ENCODE assay signal across 20 mouse cellular contexts in the genomic region with DNA sequence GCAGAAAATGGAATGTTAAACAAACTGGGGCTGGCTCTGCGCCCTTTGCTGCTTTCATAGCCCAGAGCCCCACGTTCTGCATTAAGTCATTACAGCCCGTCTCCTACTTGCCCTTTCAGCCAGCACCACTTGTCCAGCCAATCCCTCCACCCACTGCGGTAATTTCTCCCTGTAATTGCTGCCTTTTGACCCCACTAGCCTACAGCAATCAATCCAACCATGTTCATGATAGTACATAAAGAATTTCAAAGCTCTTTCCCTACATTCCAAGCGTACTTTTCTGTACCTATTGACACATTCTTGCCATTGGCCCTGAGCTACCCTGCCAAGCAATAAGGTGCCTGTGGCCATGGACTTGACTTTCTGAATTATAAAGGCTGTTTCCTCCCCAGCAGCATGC.
DNase-seq lines count a peak whose midpoint lies in the region; ATAC-seq lines count a peak whose summit lies in the region.
"Had no signal": no experiment of that assay in that cellular context is flagged by ENCODE, and none has a peak within 500 bp of the region (broad histone marks: within the 10 kb centered on the region; RNA-seq: fewer than 3 reads in every experiment).

No protein-coding gene starts in this region.

- WGBS in kidney, embryonic 14.5 days = 40% methylated on average over 5 of the region's 5 CpGs
- 72% methylated on average over 5 of the region's 5 CpGs for WGBS in midbrain, embryonic 16.5 days
- WGBS in midbrain, embryonic 15.5 days = 70% methylated on average over 5 of the region's 5 CpGs

- intact Hi-C loops in left cerebral cortex, postnatal 4 days (cut with DNase I) = no loop called here

- no peak overlapping the region for H3K9ac ChIP-seq in kidney, embryonic 14.5 days (ENCODE audit: low read depth, low read length)
- H3K9ac ChIP-seq in midbrain, embryonic 16.5 days (ENCODE audit: low read depth, low read length) = no peak overlapping the region
- H3K9ac ChIP-seq in midbrain, embryonic 15.5 days = no peak overlapping the region
- H3K9ac ChIP-seq: embryonic facial prominence, embryonic 13.5 days; forebrain, embryonic 12.5 days; heart, embryonic 15.5 days; hindbrain, embryonic 14.5 days; neural tube, embryonic 12.5 days; stomach, embryonic 15.5 days had no signal

- no peak overlapping the region for H3K4me2 ChIP-seq in kidney, embryonic 14.5 days (replicated peaks; ENCODE audit: low read depth, low read length)
- no peak overlapping the region for H3K4me2 ChIP-seq in midbrain, embryonic 16.5 days (ENCODE audit: low read length)
- H3K4me2 ChIP-seq in midbrain, embryonic 15.5 days = no peak overlapping the region
- H3K4me2 ChIP-seq: embryonic facial prominence, embryonic 13.5 days; forebrain, embryonic 12.5 days; heart, embryonic 15.5 days; hindbrain, embryonic 14.5 days; neural tube, embryonic 12.5 days; stomach, embryonic 15.5 days had no signal

- H3K4me1 ChIP-seq in kidney, embryonic 14.5 days (ENCODE audit: control insufficient read depth, insufficient read depth, low read length) = no peaks in the 10 kb centered on the region
- peaks cover 9% of the 10 kb centered on the region for H3K4me1 ChIP-seq in midbrain, embryonic 16.5 days (ENCODE audit: control insufficient read depth, insufficient read depth, low read length)
- H3K4me1 ChIP-seq in midbrain, embryonic 15.5 days = peaks cover 8% of the 10 kb centered on the region; the same call in 1 of the 2 replicates
- H3K4me1 ChIP-seq: embryonic facial prominence, embryonic 13.5 days; forebrain, embryonic 12.5 days; heart, embryonic 15.5 days; neural tube, embryonic 12.5 days; stomach, embryonic 15.5 days had no signal

- ATAC-seq in kidney, embryonic 14.5 days (ENCODE audit: low FRiP score, low TSS enrichment) = no peak
- ATAC-seq in midbrain, embryonic 16.5 days = no peak
- ATAC-seq in midbrain, embryonic 15.5 days (replicated peaks) = no peak

- no peak overlapping the region for H3K4me3 ChIP-seq in kidney, embryonic 14.5 days (ENCODE audit: low read length)
- no peak overlapping the region for H3K4me3 ChIP-seq in midbrain, embryonic 16.5 days (ENCODE audit: low read depth, low read length)
- no peak overlapping the region for H3K4me3 ChIP-seq in midbrain, embryonic 15.5 days
- H3K4me3 ChIP-seq: embryonic facial prominence, embryonic 13.5 days; erythroblast, embryonic 14.5 days; forebrain, embryonic 12.5 days; heart, embryonic 15.5 days; neural tube, embryonic 12.5 days; stomach, embryonic 15.5 days had no signal

- peak; percentile 65 for DNase-seq in kidney, adult 11 months
- peak; percentile 22 for DNase-seq in kidney, postnatal 10 days
- DNase-seq in retina, postnatal 1 day = no peak
- DNase-seq in left cerebral cortex, postnatal 4 days = no peak
- DNase-seq: adrenal gland, postnatal 14 days; cerebellum, adult 9-10 months; gastrocnemius, postnatal 36 days; heart, postnatal 36 days; lung, postnatal 4 days; thymus, postnatal 25 days had no signal

- H3K36me3 ChIP-seq in kidney, embryonic 14.5 days (ENCODE audit: control insufficient read depth, insufficient read depth, low read length) = no peaks in the 10 kb centered on the region
- H3K36me3 ChIP-seq in midbrain, embryonic 16.5 days (ENCODE audit: control insufficient read depth, insufficient read depth, low read length) = no peaks in the 10 kb centered on the region
- H3K36me3 ChIP-seq in midbrain, embryonic 15.5 days (replicated peaks) = no peaks in the 10 kb centered on the region
- H3K36me3 ChIP-seq: embryonic facial prominence, embryonic 13.5 days; forebrain, embryonic 12.5 days; heart, embryonic 15.5 days; neural tube, embryonic 12.5 days; stomach, embryonic 15.5 days had no signal

- no peaks in the 10 kb centered on the region for H3K9me3 ChIP-seq in kidney, embryonic 14.5 days (ENCODE audit: control insufficient read depth, low read length)
- no peaks in the 10 kb centered on the region for H3K9me3 ChIP-seq in midbrain, embryonic 16.5 days (replicated peaks; ENCODE audit: control insufficient read depth, low read length, poor library complexity, severe bottlenecking)
- no peaks in the 10 kb centered on the region for H3K9me3 ChIP-seq in midbrain, embryonic 15.5 days
- H3K9me3 ChIP-seq: embryonic facial prominence, embryonic 13.5 days; forebrain, embryonic 12.5 days; heart, embryonic 15.5 days; neural tube, embryonic 12.5 days; stomach, embryonic 15.5 days had no signal

- no peaks in the 10 kb centered on the region for H3K27me3 ChIP-seq in kidney, embryonic 14.5 days (ENCODE audit: control insufficient read depth, insufficient read depth, low read length)
- no peaks in the 10 kb centered on the region for H3K27me3 ChIP-seq in midbrain, embryonic 16.5 days (ENCODE audit: control insufficient read depth, insufficient read depth, low read depth, low read length)
- no peaks in the 10 kb centered on the region for H3K27me3 ChIP-seq in midbrain, embryonic 15.5 days (replicated peaks)
- H3K27me3 ChIP-seq: embryonic facial prominence, embryonic 13.5 days; heart, embryonic 15.5 days; neural tube, embryonic 12.5 days; stomach, embryonic 15.5 days had no signal

- H3K27ac ChIP-seq in kidney, embryonic 14.5 days (ENCODE audit: low read depth, low read length) = no peak overlapping the region
- H3K27ac ChIP-seq in midbrain, embryonic 16.5 days (ENCODE audit: low read length) = peak overlapping the region; percentile 7; the same call in 1 of the 2 replicates
- no peak overlapping the region for H3K27ac ChIP-seq in midbrain, embryonic 15.5 days
- H3K27ac ChIP-seq: embryonic facial prominence, embryonic 13.5 days; forebrain, embryonic 12.5 days; heart, embryonic 15.5 days; hindbrain, embryonic 14.5 days; neural tube, embryonic 12.5 days; stomach, embryonic 15.5 days had no signal

Comparison
In these comparisons a context has a peak if more than half of its experiments do, and no peak if none do; other contexts are left out.
1. DNase-seq: peak in kidney, adult 11 months (single experiment) and kidney, postnatal 10 days (single experiment); none in retina, postnatal 1 day (single experiment) and left cerebral cortex, postnatal 4 days (single experiment).